Mouse (Mus musculus) liver (tissue): Measurements from ENCODE around the gene Timp2.
"Not testable (repeated sequence)": the region's sequence is repeated elsewhere in the genome, so short reads cannot be mapped to it uniquely, and the experiment has no call there.

Experiments used
- DNase-seq: peaks from one replicate; pipeline ENCODE4 v3.0.0-alpha.2; 2020; ENCODE audit warnings: mixed read lengths

Timp2 gene

GRCm38 (mm10) chr11:118355640-118356039 lies at the start of gene Timp2:
Timp2 (minus strand) TSS chr11:118355740.
- no peak for DNase-seq

DNA sequence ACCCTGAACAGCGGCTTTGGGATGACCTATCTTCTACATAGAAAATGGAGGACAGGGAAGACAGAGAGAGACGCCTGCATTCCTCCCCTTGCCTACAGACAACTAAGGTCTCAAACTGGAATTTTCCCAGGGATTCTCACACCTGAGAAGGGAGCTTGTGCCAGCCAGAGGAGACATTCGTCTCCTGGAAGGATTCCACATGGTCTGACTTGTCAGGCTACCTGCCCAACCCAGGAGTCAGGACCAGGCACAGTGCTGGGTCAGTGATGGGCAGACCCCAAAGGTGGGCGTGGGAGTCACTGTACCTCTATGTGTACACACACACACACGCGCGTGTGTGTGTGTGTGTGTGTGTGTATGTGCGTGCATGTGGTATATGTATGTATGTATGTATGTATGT lies 49.8 kb upstream of the Timp2 start:
- no peak for DNase-seq

DNA sequence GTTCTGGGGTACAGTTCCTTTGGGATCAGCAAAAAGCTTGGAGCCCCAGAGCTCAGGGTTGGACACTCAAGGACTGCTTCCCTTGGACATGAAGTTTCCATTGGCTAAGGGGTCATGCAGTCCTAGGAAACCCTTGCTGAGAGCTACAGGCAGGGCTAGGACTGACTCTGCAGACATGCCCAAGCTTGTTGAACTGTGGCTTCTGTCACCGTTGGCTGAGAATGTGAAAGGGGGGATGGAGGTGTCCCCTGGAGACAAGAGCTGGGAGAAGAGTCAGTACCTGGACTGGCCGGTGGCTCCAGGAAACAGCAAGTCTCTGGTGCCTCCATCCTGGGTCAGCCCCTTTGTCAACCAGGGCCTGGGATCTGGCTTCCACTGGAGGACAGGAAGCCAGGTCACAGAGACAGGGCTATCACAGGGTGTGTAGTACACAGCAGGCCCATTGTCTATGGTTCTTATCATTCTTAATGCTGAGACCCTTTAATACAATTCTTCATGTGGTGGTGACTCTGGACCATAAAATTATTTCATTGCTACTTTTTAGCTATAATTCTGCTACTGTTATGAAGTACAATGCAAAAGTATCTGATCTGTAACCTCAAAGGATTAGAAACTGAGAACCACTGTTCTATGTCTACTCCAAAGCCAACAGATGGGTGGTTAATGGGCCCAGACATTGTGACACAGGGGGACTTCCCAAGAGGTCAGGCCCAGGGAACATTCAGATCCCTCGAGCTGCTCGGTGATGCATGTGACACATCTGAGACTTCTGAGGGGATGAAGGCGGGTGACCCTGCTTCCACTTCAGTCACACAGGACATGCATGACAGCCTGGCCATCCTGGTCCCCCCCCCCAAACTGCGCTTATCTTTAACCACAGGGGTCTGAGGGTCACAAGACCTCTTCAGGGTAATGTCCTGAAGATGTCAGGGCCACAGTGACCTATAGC lies 48.7 kb upstream of the Timp2 start:
- DNase-seq = no peak

- no peak for DNase-seq
These were observed 47.6 kb upstream of the Timp2 start for GRCm38 (mm10) chr11:118403183-118403582.

- peak; percentile 50 for DNase-seq
These were observed 46.3 kb upstream of the Timp2 start, which contains the start of gene Lgals3bp for GRCm38 (mm10) chr11:118401760-118402280. Lgals3bp (minus strand) TSS chr11:118402092.

DNA sequence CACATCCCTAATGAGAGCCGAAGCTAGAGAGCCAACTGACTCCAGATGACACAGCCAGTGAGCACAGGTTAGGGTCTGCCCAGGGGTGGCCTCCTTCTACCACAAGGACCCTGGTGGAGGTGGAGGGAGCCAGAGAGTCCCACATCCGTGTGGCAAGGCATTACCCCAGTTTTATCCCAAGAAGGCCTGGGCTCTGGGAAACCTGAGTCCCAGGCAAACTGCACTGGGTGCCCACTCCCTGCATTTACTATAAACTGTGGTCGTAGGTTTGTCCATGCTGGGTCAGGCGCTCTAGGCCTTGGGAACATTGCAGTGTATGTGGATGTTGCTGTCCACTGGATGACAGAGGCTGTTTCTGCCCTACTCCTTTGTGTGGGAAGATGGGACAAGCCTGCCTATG lies 45.7 kb upstream of the Timp2 start:
- no peak for DNase-seq

DNA sequence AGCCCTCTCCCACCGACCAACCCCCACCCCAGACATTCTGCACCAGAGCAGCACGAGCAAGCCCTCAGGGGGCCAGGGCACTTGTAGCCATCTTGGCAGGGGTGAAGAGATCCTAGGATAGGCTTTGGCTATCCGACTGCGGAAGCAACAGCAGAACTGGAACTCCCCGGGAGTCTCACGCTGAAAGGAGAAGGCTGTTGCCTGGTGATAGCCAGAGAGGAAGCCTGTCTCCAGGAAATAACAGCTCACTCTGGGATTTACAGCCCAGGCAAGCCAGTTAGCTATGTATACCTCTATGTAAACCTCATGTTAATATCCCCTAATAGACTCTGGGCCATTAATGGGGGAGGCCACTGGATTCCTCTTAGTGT lies 45.0 kb upstream of the Timp2 start:
- peak; percentile 24 for DNase-seq

DNA sequence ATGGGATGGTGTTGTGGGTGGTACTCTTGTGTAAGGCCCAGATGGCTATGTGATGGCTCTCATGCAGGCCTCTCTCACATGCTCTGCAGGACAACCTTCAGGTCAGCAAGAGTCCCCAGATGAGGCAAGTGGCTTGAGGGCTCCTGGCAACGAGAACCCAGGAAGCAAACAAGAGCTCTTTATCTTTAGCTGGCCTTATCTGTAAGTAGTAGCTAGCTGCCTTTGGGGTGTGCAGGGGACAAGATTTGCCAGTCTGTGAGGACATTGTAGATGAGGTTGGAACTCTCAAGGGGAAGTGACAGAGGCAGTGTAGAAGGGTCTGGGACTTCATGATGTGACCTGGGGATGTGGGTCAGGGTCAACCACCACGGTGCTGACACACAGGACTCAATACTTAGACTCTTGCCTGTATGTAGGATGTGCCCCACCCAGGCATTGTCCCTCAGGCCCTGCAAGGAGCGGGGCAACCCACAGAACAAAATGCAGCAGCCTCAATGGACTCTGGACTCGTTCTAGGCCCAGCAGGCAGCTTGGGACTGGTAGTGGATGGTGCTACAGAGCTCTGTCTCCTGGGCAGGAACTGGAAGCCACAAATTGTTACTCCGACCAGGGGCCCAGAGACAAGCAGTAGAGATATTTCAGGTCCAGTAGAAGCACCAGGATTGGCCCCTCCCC lies 44.5 kb upstream of the Timp2 start:
- DNase-seq = peak; percentile 26

DNA sequence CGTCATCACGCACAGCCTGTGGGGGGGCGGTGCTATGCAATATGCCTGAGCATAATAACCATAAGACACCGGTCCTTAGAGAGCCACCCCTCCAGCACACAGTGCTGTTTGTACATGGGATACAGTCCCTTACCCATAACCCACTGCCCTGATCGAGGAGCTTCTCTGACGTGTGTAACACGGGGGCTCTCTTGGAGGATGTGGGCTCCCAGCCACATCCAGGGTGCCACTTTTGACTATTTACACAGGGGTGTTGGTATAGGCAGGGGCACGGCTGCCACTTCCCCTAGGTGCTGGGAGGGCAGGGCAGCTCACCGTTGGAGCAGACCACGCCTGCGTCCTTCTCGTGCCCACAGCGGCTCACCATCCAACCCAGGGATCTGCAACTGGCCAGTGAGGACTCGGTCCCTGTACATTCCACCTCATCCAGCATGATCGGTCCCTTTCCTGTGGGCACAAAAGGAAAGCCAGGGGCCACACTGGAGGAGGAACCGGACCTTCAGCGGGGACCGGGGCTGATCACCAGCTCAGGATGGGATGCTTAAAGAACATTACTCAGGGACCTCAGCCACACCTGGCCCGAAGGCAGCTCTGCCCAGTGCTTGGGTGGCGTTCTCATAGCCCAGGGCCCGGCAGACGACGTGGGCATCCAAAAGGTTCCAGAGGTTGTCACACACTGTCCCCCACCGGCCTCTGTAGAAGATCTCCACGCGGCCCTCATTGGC lies 42.4 kb upstream of the Timp2 start:
- DNase-seq = no peak

- DNase-seq = no peak
These were observed 39.0 kb upstream of the Timp2 start for GRCm38 (mm10) chr11:118394538-118394937.

- no peak for DNase-seq
These were observed 38.5 kb upstream of the Timp2 start for GRCm38 (mm10) chr11:118393991-118394390.

DNA sequence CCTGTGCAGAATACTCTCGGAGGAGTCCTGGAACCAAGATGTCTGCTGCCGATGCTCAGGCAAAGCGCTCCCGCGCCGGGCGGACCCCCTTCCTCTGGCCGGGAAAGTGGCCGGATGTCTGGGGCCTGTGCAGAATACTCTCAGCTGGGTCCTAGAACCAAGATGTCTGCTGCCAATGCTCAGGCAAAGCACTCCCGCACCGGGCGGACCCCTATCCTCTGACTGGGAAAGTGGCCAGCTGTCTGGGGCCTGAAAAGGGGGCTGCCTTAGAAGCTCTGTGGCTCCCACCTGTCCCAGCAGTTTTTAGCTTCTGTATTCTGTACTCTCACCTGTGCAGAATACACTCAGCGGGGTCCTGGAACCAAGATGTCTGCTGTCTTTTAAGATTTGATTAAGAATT lies 32.3 kb upstream of the Timp2 start:
- DNase-seq = not testable (repeated sequence)

- DNase-seq = peak; percentile 76
These were observed 23.9 kb upstream of the Timp2 start for GRCm38 (mm10) chr11:118379251-118380009.

- no peak for DNase-seq
These were observed 23.1 kb upstream of the Timp2 start for GRCm38 (mm10) chr11:118378656-118379055.

- DNase-seq = not testable (repeated sequence)
These were observed 20.8 kb upstream of the Timp2 start for GRCm38 (mm10) chr11:118376323-118376722.

DNA sequence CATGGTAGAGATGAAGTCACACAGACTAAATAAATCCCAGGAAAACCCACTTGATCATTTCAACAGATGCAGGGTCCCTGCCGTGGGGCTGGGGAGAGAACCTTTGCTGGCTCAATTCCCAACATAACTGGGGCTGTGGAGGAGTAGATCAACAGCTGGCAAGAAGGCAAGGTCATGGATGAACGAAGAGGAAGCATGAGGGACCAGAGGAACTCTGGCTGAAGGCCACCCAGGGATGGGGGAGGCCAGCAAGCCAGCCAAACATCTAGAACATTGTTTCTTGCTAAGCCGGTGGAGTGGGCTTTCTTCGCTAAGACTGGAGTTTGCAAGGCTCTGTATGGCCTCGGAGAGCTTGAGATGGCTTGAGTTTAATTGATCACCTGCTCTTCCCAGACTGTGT lies 20.3 kb upstream of the Timp2 start:
- DNase-seq = no peak

GRCm38 (mm10) chr11:118375461-118375860 lies 19.9 kb upstream of the Timp2 start:
- no peak for DNase-seq

- no peak for DNase-seq
These were observed 19.5 kb upstream of the Timp2 start for GRCm38 (mm10) chr11:118375006-118375405.

- no peak for DNase-seq
These were observed 19.0 kb upstream of the Timp2 start for GRCm38 (mm10) chr11:118374506-118374905.

GRCm38 (mm10) chr11:118372641-118373040 lies 17.1 kb upstream of the Timp2 start:
- no peak for DNase-seq

DNA sequence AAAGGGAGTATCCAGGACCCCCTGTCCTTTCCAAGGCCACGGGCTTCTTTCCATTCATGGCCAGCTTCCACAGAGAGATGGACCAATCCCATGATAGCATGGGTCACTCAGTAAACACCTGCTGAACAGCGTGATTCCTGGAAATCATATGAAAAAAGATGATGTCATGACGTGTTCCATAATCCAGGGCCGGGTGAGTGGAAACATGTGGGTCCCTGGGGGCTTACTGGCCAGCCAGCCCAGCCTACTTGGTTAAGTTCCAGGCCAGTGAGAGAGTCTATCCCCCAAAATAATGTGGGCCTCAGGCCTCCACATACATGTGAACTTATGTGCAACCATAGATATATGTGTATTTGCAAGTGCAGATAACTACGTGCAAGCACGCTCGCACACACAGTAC lies 16.3 kb upstream of the Timp2 start:
- DNase-seq = no peak

- no peak for DNase-seq
These were observed 14.1 kb upstream of the Timp2 start for GRCm38 (mm10) chr11:118369657-118370056.
